Mouse (Mus musculus) testis, adult 2 months (tissue): ENCODE measurements around the gene Tchh.
"Not testable (repeated sequence)": the region's sequence is repeated elsewhere in the genome, so short reads cannot be mapped to it uniquely, and the experiment has no call there.

Experiments
- CTCF ChIP-seq: fragments of 200-500 bp; IDR thresholded peaks from 2 replicates; pipeline ENCODE4 v1.5.1; 2012; ENCODE audit warnings: low read depth, mild to moderate bottlenecking, inconsistent platforms, low read length, moderate library complexity; ENCODE audit not compliant: control insufficient read depth, insufficient read depth, insufficient replicate concordance
- POLR2A ChIP-seq: fragments of 200-500 bp; IDR thresholded peaks from 2 replicates; pipeline ENCODE4 v1.6.1; 2012; ENCODE audit warnings: low read depth, mild to moderate bottlenecking, inconsistent platforms, low read length, moderate library complexity; ENCODE audit not compliant: control insufficient read depth

DNA sequence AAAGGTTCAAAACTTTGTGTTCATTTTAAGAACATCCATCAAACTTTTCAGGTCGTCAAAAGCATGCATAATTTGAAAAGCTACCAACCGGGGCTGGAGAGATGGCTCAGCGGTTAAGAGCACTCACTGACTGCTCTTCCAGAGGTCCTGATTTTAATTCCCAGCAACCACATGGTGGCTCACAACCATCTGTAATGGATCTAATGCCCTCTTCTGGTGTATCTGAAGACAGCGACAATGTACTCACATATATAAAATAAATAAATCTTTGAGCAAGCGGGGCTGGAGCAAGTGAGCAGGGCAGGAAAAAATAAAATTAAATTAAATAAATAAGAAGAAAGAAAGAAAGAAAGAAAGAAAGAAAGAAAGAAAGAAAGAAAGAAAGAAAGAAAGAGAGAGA, 52.6 kb downstream of the Tchh start:
- not testable (repeated sequence) for TF ChIP-seq CTCF, POLR2A
